Mouse (Mus musculus) embryonic facial prominence, embryonic 13.5 days (tissue): ENCODE measurements around the gene Ankrd42. TPM values are rescaled to one million over a fixed set of nuclear protein-coding genes. Genes with fewer than 3 reads are reported as not detected.
A peak's percentile ranks its signal among the peaks of the same experiment; 100 is the strongest.

Source experiments
- ATAC-seq: fragments of 200-750 bp; cut with Nextera tagmentation; 2 replicates; pipeline ENCODE4 v1.8.0; 2017; ENCODE audit warnings: low read depth; ENCODE audit not compliant: insufficient number of reproducible peaks, insufficient read depth, low FRiP score, low TSS enrichment
- H3K27ac ChIP-seq: fragments of 300-500 bp; sonication (generic); 2 replicates; pipeline ENCODE4 v1.5.1; 2015; ENCODE audit warnings: moderate library complexity, mild to moderate bottlenecking, inconsistent platforms
- H3K27me3 ChIP-seq: fragments of 300-500 bp; sonication (generic); 2 replicates; pipeline ENCODE4 v1.6.1; 2015; ENCODE audit warnings: mild to moderate bottlenecking, inconsistent platforms
- H3K36me3 ChIP-seq: fragments of 300-500 bp; sonication (generic); 2 replicates; pipeline ENCODE4 v1.6.1; 2015; ENCODE audit warnings: mild to moderate bottlenecking, inconsistent platforms
- H3K4me1 ChIP-seq: fragments of 300-500 bp; sonication (generic); 2 replicates; pipeline ENCODE4 v1.6.1; 2015; ENCODE audit warnings: inconsistent platforms
- H3K4me2 ChIP-seq: fragments of 300-500 bp; sonication (generic); 2 replicates; pipeline ENCODE4 v1.6.1; 2015; ENCODE audit warnings: moderate library complexity, mild to moderate bottlenecking, inconsistent platforms
- H3K4me3 ChIP-seq: fragments of 300-500 bp; sonication (generic); 2 replicates; pipeline ENCODE4 v1.5.1; 2015; ENCODE audit warnings: mild to moderate bottlenecking, inconsistent platforms
- H3K9ac ChIP-seq: fragments of 300-500 bp; sonication (generic); 2 replicates; pipeline ENCODE4 v1.6.1; 2015; ENCODE audit warnings: mild to moderate bottlenecking, inconsistent platforms
- H3K9me3 ChIP-seq: fragments of 300-500 bp; sonication (generic); 2 replicates; pipeline ENCODE4 v1.6.1; 2016; ENCODE audit warnings: inconsistent platforms
- WGBS: fragments of 180-500 bp; shearing (Covaris S2); methylation state at CpG from one replicate; pipeline ENCODE4 v1.1.7; 2015; ENCODE audit warnings: mixed read lengths; 5-methylcytosine and 5-hydroxymethylcytosine counted together
- polyA plus RNA-seq: library from polyadenylated mRNA; unstranded; fragments of >200 nt; fragmentation: Nextera tagmentation; extraction: Ambion mirVana; gene quantifications from 2 replicates; pipeline ENCODE4 v1.2.1, GENCODE M21; 2015

Gene Ankrd42
- polyA plus RNA-seq, 1 experiment from 2014 or later, result 11.4 TPM

DNA sequence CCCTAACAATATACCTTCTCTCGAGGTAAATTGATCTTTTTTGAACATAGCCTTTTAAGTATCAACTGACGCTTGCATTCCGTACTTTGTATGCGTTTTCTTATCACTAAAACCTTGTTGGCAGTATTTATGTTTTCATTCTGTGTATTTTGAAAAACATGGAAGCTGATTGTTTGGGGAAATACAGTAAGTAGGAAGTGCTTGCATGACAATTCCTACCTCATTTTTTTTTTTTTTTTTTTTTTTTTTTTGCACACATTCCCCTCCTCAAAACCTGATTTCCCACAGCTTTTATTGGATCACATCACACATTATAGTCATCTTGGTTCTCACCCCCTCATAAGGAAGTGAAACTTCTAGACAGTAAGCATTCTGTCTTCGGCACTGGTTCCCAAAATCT is 1.1 kb upstream of the Ankrd42 start:
- Histone ChIP-seq H3K4me3 (peak overlapping the region; percentile 77), H3K27me3 (no peaks in the 10 kb centered on the region; the same call in 1 of the 2 replicates), H3K9ac (peak overlapping the region; percentile 82), H3K4me2 (peak overlapping the region; percentile 97), H3K9me3 (no peaks in the 10 kb centered on the region), H3K36me3 (peaks cover 7% of the 10 kb centered on the region), H3K4me1 (peaks cover 19% of the 10 kb centered on the region), H3K27ac (no peak overlapping the region)
- no peak for ATAC-seq
- 84% methylated on average over 5 of the region's 5 CpGs for WGBS

DNA sequence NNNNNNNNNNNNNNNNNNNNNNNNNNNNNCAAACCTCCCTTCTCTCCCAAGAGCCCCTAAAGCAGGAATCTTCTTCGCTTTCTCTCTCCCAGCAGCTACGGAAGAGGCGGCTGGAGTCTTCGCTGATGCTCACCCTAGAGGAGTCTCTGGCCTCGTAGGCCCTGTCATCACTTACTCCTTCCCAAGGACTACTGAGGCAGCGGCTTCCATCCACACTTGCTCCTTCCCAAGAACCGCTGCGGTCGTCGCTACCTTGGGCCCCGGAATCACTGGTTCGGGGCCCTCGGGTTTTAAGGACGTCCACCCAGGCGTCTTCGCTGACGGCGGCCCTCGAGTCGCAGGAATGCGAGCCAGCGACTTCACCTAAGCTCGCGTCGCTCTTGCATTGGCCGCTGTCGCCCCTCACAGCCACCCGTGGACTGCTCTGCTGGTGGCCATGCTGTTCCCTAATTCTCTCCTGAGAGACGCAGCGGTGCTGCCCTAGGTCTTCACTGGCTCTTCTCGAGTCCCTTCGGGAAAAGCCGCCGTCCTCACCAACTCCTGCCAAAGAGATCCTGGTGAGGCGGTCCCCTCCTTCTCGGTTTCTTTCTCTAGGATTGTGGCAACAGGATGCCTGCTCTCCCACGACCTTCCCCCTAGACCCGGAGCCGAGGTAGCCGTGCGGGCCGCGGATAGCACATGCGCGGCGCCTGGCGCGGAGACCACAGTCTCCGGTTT is 489 bp downstream of the Ankrd42 start:
- ATAC-seq, result peak; percentile 63
- Histone ChIP-seq H3K36me3 (peaks cover 3% of the 10 kb centered on the region; the same call in 1 of the 2 replicates), H3K4me3 (peak overlapping the region; percentile 77), H3K27ac (0 out of 2 replicates have a peak overlapping the region, but pooled peaks have one; percentile 82), H3K27me3 (no peaks in the 10 kb centered on the region; the same call in 1 of the 2 replicates), H3K4me1 (peaks cover 19% of the 10 kb centered on the region), H3K9me3 (no peaks in the 10 kb centered on the region), H3K9ac (peak overlapping the region; percentile 82), H3K4me2 (peak overlapping the region; percentile 97)
- 1% methylated on average over 49 of the region's 49 CpGs for WGBS

DNA sequence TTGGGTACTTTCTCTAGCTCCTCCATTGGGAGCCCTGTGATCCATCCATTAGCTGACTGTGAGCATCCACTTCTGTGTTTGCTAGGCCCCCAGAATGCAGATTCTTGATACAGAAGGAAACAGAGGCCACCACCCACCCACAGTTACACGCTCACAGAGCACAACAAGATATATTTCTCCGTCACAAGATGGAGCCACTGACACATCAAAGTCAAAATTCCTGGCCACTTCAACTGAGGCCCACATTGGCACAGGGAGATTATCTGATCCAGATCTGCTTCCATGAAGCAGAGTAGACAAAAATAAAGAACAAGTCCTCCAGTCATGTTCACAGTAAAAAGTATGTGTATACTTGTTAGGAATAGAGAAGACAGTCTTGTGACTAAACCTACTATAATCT is 6.8 kb downstream of the Ankrd42 start:
- WGBS, result 51% methylated on average over 2 of the region's 2 CpGs
- H3K9ac ChIP-seq, result no peak overlapping the region
- no peak overlapping the region for H3K4me2 ChIP-seq
- H3K27me3 ChIP-seq, result no peaks in the 10 kb centered on the region
- H3K4me1 ChIP-seq, result no peaks in the 10 kb centered on the region
- H3K9me3 ChIP-seq, result no peaks in the 10 kb centered on the region
- no peak overlapping the region for H3K4me3 ChIP-seq
- H3K27ac ChIP-seq, result no peak overlapping the region
- no peak for ATAC-seq
- no peaks in the 10 kb centered on the region for H3K36me3 ChIP-seq

DNA sequence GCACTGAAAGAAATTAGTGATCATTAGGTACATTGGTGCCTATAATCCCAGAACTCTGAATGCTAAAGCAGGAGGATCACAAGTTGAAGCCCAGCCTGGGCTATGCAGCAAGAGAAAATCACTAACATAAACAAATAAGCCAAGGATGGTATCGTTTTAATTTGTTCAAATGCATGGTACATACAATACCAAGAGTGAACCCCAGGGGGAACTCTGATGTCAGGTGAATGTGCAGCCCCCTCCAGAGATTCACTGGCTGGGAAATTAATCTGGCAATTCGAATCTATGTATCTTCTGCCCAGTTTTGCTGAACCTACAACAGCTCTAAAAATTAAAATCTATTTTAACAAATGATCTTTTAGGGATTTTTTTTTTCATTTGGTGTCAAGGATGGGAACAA is 12.5 kb downstream of the Ankrd42 start:
- no peak overlapping the region for H3K4me2 ChIP-seq
- H3K4me3 ChIP-seq, result no peak overlapping the region
- H3K9me3 ChIP-seq, result no peaks in the 10 kb centered on the region
- H3K36me3 ChIP-seq, result 0 out of 2 replicates have a peak, but pooled peaks cover 3% of the 10 kb centered on the region
- no peak overlapping the region for H3K27ac ChIP-seq
- WGBS, result 44% methylated on average over 2 of the region's 2 CpGs
- H3K9ac ChIP-seq, result no peak overlapping the region
- H3K4me1 ChIP-seq, result no peaks in the 10 kb centered on the region
- H3K27me3 ChIP-seq, result no peaks in the 10 kb centered on the region
- no peak for ATAC-seq

DNA sequence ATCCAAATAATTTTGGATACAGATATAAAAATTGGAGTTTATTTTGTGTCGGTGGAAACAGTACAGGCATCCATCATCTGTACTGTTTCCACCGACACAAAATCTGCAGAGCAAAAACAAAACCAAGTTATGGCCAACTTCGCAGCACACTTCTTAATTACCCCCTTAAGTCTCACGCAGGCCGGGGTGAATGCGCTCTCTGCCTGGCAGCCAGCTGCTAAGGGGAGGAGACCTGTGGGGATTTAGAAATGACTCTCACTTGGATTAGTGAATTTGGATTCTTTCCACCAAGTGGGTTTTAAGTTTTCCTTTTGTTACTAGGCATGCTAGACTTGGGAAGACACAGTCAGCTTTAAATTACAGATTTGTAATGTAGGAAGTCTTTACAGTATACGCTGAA is 26.1 kb downstream of the Ankrd42 start:
- Histone ChIP-seq H3K27me3 (no peaks in the 10 kb centered on the region), H3K4me2 (no peak overlapping the region), H3K4me1 (no peaks in the 10 kb centered on the region), H3K4me3 (no peak overlapping the region), H3K9me3 (no peaks in the 10 kb centered on the region), H3K36me3 (peaks cover 11% of the 10 kb centered on the region; the same call in 1 of the 2 replicates), H3K9ac (no peak overlapping the region), H3K27ac (no peak overlapping the region)
- WGBS, result 61% methylated on average over 7 of the region's 7 CpGs
- no peak for ATAC-seq

DNA sequence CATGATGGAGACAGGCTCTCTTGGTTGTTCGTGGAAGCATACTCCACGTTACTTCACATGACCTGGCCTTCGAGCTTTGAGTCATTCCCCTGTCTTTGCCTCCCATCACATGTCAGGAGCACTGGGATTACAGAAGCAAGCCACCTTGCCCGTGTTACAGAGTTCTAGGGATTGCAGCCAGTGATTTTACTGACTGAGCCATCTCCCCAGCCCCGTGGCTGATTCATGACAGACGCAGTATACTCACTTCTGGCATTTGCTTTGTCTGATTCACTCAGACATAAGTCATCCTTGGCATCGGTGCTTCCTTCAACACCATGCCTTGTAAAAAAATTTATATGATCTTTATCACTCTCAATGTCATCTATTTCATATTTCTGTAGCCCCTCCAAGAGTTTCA is 32.0 kb downstream of the Ankrd42 start:
- no peak overlapping the region for H3K9ac ChIP-seq
- no peaks in the 10 kb centered on the region for H3K4me1 ChIP-seq
- H3K27ac ChIP-seq, result no peak overlapping the region
- no peaks in the 10 kb centered on the region for H3K27me3 ChIP-seq
- H3K4me2 ChIP-seq, result no peak overlapping the region
- 86% methylated on average over 7 of the region's 7 CpGs for WGBS
- peaks cover 19% of the 10 kb centered on the region for H3K36me3 ChIP-seq
- no peak for ATAC-seq
- H3K9me3 ChIP-seq, result no peaks in the 10 kb centered on the region
- no peak overlapping the region for H3K4me3 ChIP-seq

DNA sequence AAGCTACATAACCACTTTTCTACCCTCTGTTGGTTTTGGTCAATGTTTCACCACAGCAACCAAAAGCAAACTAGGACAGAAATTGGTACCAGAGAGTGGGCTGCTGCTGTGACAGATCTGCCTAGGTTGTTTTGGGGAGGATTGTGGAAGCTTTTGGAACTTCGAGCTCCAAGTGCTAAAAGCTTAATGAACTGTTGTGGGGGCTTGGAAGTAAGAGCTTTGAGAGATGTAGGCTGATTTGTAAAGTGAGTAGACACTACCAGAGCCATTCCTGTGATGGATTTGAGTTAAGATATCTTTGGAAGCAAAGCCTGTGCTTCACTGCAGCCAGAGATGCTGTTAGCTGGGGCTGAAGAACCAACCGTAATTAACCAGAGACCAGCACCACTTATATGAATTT is 46.1 kb downstream of the Ankrd42 start:
- 86% methylated on average over 2 of the region's 2 CpGs for WGBS

DNA sequence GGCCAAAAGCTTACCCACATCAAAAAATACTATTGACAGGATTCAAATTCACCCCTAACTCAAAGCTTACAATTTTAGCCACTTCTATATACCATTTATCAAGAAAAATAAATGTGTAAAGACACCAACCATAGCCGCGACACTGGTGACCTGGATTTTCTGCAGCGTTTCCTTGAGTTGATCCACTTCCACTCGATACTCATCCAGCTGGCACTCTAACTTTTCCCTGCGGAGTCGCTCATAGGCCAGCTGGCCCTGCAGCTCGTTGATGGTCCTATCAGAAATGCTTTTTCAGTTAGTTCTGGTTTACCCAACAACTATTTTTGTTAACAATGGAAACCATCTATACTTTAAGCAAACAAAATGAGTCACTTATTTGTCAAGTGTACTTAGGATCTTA is 47.0 kb downstream of the Ankrd42 start:
- no peak overlapping the region for H3K9ac ChIP-seq
- H3K4me3 ChIP-seq, result no peak overlapping the region
- H3K27ac ChIP-seq, result no peak overlapping the region
- H3K9me3 ChIP-seq, result no peaks in the 10 kb centered on the region
- H3K36me3 ChIP-seq, result no peaks in the 10 kb centered on the region
- H3K4me2 ChIP-seq, result no peak overlapping the region
- 84% methylated on average over 7 of the region's 7 CpGs for WGBS
- ATAC-seq, result no peak
- no peaks in the 10 kb centered on the region for H3K4me1 ChIP-seq
- H3K27me3 ChIP-seq, result no peaks in the 10 kb centered on the region

More for the DNA sequence above, 46.1 kb downstream of the Ankrd42 start:
- Histone ChIP-seq H3K4me1 (no peaks in the 10 kb centered on the region), H3K27me3 (no peaks in the 10 kb centered on the region), H3K27ac (no peak overlapping the region), H3K9me3 (no peaks in the 10 kb centered on the region), H3K9ac (no peak overlapping the region), H3K4me3 (no peak overlapping the region), H3K36me3 (no peaks in the 10 kb centered on the region), H3K4me2 (no peak overlapping the region)
- no peak for ATAC-seq

DNA sequence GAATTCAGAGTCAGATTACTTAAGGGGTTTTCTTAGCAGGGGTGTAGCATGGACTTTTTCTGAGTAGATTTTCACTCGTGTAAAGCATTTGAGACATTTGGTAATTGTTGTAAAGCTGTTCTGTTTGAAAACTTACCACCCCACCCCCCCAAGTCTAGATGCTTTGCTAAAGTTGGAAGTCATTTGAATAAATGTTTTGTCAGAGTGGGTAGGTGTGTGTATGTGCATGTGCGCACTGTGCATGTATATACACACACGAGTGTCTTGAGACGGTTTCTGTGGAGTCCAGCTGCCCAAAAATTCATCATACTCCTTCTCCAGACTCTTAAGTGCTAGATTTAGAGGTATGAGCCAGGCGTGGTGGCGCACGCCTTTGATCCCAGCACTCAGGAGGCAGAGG is 53.4 kb downstream of the Ankrd42 start:
- no peaks in the 10 kb centered on the region for H3K4me1 ChIP-seq
- H3K9ac ChIP-seq, result no peak overlapping the region
- H3K27ac ChIP-seq, result no peak overlapping the region
- no peak overlapping the region for H3K4me3 ChIP-seq
- H3K4me2 ChIP-seq, result no peak overlapping the region
- H3K27me3 ChIP-seq, result no peaks in the 10 kb centered on the region
- H3K36me3 ChIP-seq, result peaks cover 25% of the 10 kb centered on the region
- WGBS, result 85% methylated on average over 7 of the region's 7 CpGs
- ATAC-seq, result no peak
- H3K9me3 ChIP-seq, result no peaks in the 10 kb centered on the region

DNA sequence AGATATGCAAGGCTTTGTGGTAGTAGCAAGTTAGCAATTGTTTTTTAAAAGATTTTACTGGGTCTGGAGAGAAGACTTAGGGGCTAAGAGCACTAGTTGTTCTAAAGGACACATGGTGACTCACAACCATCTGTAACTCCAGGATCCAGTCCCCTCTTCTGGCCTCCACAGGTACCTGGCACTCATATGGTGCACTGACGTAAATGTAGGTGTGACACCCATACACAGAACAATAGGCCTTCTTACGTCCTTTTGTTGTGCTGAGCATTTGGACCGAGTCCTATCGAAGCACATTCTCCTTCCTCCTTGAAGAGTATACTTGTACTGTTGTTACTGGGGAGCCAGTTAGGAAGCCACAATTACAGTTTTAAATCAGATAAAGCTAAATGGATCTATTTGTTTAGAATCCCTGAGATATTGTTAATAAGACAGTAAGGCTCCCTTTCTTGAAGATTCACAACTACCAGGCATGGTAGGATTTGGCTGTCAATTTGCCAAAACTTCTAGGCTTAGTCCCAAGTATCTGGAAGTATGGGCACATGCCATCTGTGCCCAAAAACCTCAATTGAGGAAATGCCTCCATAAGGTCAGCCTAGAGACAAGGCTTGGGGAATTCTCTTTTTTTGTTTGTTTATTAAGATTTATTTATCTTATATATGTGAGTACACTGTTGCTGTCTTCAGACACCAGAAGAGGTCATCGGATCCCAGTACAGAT is 56.3 kb downstream of the Ankrd42 start:
- no peaks in the 10 kb centered on the region for H3K9me3 ChIP-seq
- WGBS, result 92% methylated on average over 5 of the region's 5 CpGs
- H3K4me1 ChIP-seq, result no peaks in the 10 kb centered on the region
- H3K27ac ChIP-seq, result no peak overlapping the region
- H3K4me2 ChIP-seq, result no peak overlapping the region
- no peaks in the 10 kb centered on the region for H3K27me3 ChIP-seq
- ATAC-seq, result no peak
- no peak overlapping the region for H3K9ac ChIP-seq
- peaks cover 34% of the 10 kb centered on the region for H3K36me3 ChIP-seq
- H3K4me3 ChIP-seq, result no peak overlapping the region

DNA sequence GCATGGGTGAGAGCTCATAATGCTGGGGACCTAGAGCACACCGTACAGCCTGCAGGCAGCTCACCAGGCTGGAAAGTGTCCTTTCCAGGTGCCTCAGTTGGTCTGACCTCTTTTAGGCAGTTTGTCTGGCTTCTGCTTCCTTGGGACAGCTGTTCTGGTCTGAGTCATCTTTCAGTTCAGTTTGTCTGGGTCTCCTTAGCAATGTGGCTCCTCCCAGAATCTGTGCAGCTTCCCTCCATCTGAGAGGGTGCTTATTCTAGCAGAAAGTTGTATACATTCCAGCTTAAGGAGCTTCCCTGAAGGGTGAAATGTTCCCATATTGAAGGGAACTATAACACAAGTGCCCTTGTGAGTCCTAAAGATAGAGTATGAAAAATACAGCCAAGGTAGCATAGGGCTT is 70.2 kb downstream of the Ankrd42 start:
- H3K9ac ChIP-seq, result no peak overlapping the region
- no peak overlapping the region for H3K27ac ChIP-seq
- peaks cover 30% of the 10 kb centered on the region for H3K36me3 ChIP-seq
- H3K4me2 ChIP-seq, result no peak overlapping the region
- H3K27me3 ChIP-seq, result no peaks in the 10 kb centered on the region
- H3K4me3 ChIP-seq, result no peak overlapping the region
- H3K9me3 ChIP-seq, result no peaks in the 10 kb centered on the region
- peaks cover 3% of the 10 kb centered on the region for H3K4me1 ChIP-seq
- WGBS, result 87% methylated on average over 1 of the region's 1 CpGs
- ATAC-seq, result no peak
